Mouse (Mus musculus) stomach, embryonic 15.5 days (tissue): ENCODE measurements around the gene Fgd3. TPM values are rescaled to one million over a fixed set of nuclear protein-coding genes. Genes with fewer than 3 reads are reported as not detected.

Source experiments
- ATAC-seq: fragments of 200-750 bp; cut with Nextera tagmentation; 2 replicates; pipeline ENCODE4 v1.8.0; 2017; ENCODE audit warnings: low read depth, moderate number of reproducible peaks, moderate TSS enrichment; ENCODE audit not compliant: insufficient read depth, low FRiP score
- H3K27ac ChIP-seq: fragments of 300-500 bp; sonication (generic); 2 replicates; pipeline ENCODE4 v1.5.1; 2015; ENCODE audit warnings: mild to moderate bottlenecking, inconsistent platforms
- H3K27me3 ChIP-seq: fragments of 300-500 bp; sonication (generic); replicated peaks from 2 replicates; pipeline ENCODE4 v1.6.1; 2015; ENCODE audit warnings: inconsistent platforms
- H3K36me3 ChIP-seq: fragments of 300-500 bp; sonication (generic); 2 replicates; pipeline ENCODE4 v1.6.1; 2015; ENCODE audit warnings: inconsistent platforms
- H3K4me1 ChIP-seq: fragments of 300-500 bp; sonication (generic); 2 replicates; pipeline ENCODE4 v1.6.1; 2015; ENCODE audit warnings: inconsistent platforms
- H3K4me2 ChIP-seq: fragments of 300-500 bp; sonication (generic); 2 replicates; pipeline ENCODE4 v1.6.1; 2015; ENCODE audit warnings: mild to moderate bottlenecking, inconsistent platforms
- H3K4me3 ChIP-seq: fragments of 300-500 bp; sonication (generic); replicated peaks from 2 replicates; pipeline ENCODE4 v1.5.1; 2015; ENCODE audit warnings: inconsistent platforms
- H3K9ac ChIP-seq: fragments of 300-500 bp; sonication (generic); 2 replicates; pipeline ENCODE4 v1.6.1; 2015; ENCODE audit warnings: inconsistent platforms
- H3K9me3 ChIP-seq: fragments of 300-500 bp; sonication (generic); 2 replicates; pipeline ENCODE4 v1.6.1; 2016; ENCODE audit warnings: inconsistent platforms
- WGBS: fragments of 180-500 bp; shearing (Covaris S2); methylation state at CpG from one replicate; pipeline ENCODE4 v1.1.7; 2015; 5-methylcytosine and 5-hydroxymethylcytosine counted together
- polyA plus RNA-seq: library from polyadenylated mRNA; unstranded; fragments of >200 nt; fragmentation: Nextera tagmentation; extraction: Ambion mirVana; gene quantifications from 2 replicates; pipeline ENCODE4 v1.2.1, GENCODE M21; 2015

Fgd3 gene
- polyA plus RNA-seq, 1 experiment from 2014 or later = 0.65 TPM

DNA sequence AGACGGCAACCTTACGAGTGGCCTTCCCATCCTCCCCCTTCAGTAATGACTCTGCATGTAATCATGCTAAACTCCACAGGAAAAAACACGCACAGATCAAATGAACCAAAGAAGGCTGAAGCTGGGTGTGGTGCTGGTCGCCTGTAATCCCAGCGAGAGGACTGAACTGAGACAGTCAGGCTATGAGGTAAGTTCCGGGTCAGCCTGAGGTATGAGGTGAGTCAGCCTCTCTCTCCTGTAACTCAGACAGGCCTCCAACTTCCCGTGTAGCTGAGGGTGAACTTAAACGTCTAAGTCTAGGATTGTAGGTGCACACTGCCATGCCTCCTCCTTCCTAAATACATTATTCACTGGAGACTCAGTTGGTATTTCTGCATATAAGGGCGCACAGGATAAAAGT, 26.0 kb downstream of the Fgd3 start:
- no peak overlapping the region for H3K9ac ChIP-seq
- ATAC-seq = no peak

DNA sequence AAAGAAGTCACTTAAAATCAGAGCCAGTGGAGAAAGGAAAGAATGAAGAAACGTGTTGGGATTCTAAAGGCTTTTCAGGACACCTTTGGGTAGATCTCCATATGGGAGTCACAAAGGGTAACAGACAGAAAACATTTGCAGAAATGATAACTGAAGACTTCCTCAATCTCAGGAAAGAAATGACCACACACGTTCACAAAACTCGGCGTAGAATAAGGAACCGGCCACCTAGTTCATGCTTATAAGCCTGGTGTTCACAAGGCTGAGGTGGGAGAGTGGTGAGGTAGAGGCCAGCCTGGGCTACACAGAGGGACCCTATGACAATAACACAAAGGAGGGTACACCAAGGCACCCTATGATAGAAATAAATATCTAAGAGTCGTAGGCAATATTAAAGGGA, 28.2 kb downstream of the Fgd3 start:
- no peaks in the 10 kb centered on the region for H3K9me3 ChIP-seq
- WGBS = 88% methylated on average over 6 of the region's 6 CpGs
- no peak overlapping the region for H3K9ac ChIP-seq
- no peaks in the 10 kb centered on the region for H3K27me3 ChIP-seq
- H3K4me1 ChIP-seq = peaks cover 3% of the 10 kb centered on the region; the same call in 1 of the 2 replicates
- no peaks in the 10 kb centered on the region for H3K36me3 ChIP-seq
- H3K4me3 ChIP-seq = no peak overlapping the region
- no peak overlapping the region for H3K4me2 ChIP-seq
- no peak for ATAC-seq
- no peak overlapping the region for H3K27ac ChIP-seq

More for the DNA sequence above, 26.0 kb downstream of the Fgd3 start:
- Histone ChIP-seq H3K27ac (no peak overlapping the region), H3K27me3 (no peaks in the 10 kb centered on the region), H3K4me3 (no peak overlapping the region), H3K36me3 (no peaks in the 10 kb centered on the region), H3K4me1 (no peaks in the 10 kb centered on the region), H3K4me2 (no peak overlapping the region), H3K9me3 (no peaks in the 10 kb centered on the region)
- 71% methylated on average over 9 of the region's 9 CpGs for WGBS

DNA sequence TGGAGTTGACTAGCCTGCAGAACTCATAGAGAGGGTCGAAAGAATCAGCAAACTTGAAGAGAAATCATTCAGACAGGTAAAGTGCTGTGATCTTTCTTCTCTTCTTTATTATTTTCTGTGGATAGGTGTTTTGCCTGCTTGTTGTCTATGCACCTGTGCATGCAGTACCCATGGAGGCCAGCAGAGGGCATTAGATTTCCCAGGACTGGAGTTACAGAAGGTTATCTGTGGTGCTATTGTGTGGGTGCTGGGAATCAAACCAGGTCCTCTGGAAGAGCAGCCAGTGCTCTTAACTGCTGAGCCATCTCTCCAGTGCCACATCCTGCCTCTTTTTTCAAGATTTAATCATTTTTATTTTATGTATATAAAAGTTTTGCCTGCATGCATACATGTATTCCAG, 28.7 kb downstream of the Fgd3 start:
- ATAC-seq = no peak
- H3K9ac ChIP-seq = no peak overlapping the region
- H3K27ac ChIP-seq = no peak overlapping the region
- no peaks in the 10 kb centered on the region for H3K36me3 ChIP-seq
- no peaks in the 10 kb centered on the region for H3K27me3 ChIP-seq
- no peaks in the 10 kb centered on the region for H3K9me3 ChIP-seq
- no peak overlapping the region for H3K4me2 ChIP-seq
- WGBS = 38% methylated on average over 1 of the region's 1 CpGs
- H3K4me1 ChIP-seq = peaks cover 4% of the 10 kb centered on the region; the same call in 1 of the 2 replicates
- H3K4me3 ChIP-seq = no peak overlapping the region

DNA sequence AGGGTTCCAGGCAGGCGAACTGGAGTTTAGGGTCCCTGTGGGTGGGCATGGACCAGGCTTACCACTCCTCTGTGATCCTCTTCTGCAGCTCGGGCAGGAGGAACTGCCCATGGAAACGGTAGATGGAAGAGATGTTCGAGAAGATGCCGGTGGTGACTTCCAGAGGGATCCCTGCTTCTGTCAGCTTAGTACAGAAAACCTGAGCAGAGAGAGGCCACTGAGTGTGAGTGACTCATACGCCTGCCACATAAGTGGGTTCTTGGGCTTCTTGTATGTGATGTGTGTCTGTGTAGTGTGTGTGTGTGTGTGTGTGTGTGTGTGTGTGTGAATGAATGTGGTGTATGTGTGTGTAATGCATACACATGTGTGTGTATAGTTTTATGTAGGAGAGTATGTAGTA, 32.9 kb downstream of the Fgd3 start:
- no peak for ATAC-seq
- no peaks in the 10 kb centered on the region for H3K9me3 ChIP-seq
- no peaks in the 10 kb centered on the region for H3K27me3 ChIP-seq
- H3K4me2 ChIP-seq = no peak overlapping the region
- H3K36me3 ChIP-seq = no peaks in the 10 kb centered on the region
- peaks cover 4% of the 10 kb centered on the region; the same call in 1 of the 2 replicates for H3K4me1 ChIP-seq
- H3K9ac ChIP-seq = no peak overlapping the region
- no peak overlapping the region for H3K27ac ChIP-seq
- WGBS = 86% methylated on average over 6 of the region's 6 CpGs
- H3K4me3 ChIP-seq = no peak overlapping the region

DNA sequence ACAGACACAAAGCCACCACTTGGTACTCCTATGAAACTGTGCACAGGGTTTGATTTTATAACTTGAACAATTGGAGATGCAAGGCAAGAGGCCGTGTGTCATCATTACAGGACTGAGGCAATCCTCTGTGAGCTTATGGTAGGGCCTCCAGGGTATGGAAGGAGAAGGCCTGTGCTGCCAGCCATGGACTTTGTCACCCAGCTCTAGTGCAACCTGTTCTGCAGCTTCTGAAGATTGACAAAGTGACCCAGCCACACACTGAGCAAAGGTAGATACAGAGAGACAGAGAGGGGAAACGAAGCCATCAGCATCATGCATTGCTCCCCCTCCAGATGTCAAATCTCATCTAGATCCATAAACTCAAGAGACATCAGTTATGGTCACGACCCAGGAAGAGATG, 33.4 kb downstream of the Fgd3 start:
- Histone ChIP-seq H3K4me1 (peaks cover 4% of the 10 kb centered on the region; the same call in 1 of the 2 replicates), H3K27me3 (no peaks in the 10 kb centered on the region), H3K27ac (no peak overlapping the region), H3K4me2 (no peak overlapping the region), H3K36me3 (no peaks in the 10 kb centered on the region), H3K4me3 (no peak overlapping the region), H3K9me3 (no peaks in the 10 kb centered on the region), H3K9ac (no peak overlapping the region)
- WGBS = 62% methylated on average over 3 of the region's 3 CpGs
- ATAC-seq = peak; percentile 91

DNA sequence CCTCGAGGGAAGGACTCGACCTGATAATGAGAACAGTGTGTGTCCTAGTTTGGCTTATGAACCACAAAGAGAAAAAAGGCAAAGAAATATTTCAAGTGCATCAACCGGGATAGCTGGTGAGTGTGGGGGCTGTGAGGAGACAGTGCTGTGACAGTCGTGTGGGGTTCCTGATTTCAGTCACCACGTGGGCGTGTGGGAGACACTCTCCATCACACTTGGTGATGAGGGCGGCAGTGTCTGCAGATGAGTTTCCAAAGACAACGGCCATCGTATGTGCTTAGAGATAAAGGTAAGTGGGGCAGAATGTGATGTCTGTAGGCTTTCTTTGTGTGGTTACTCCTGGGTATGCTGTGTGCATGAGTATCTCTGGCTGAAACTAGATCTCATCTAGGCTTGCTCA, 36.4 kb downstream of the Fgd3 start:
- no peak overlapping the region for H3K4me3 ChIP-seq

DNA sequence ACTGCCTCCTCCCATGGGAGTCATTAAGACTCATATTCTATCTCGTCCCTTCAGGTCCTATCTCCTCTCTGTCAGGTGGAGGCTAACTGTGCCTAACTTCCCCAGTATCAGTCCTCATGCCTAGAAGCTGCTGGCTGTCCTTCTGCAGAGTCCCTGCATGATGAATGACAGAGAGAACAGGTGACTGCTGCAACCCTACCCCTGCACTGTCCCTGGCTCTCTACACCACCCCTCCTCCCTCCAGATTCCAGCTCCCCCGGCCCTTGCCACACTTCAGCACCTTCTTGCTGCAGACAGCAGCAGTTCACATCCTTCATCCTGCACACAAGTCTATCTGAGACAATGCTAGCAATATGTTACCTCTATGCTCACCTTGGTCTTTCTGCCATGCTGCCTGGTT, 37.9 kb downstream of the Fgd3 start:
- 43% methylated on average over 2 of the region's 2 CpGs for WGBS
- peaks cover 3% of the 10 kb centered on the region; the same call in 1 of the 2 replicates for H3K4me1 ChIP-seq
- H3K27ac ChIP-seq = no peak overlapping the region
- ATAC-seq = no peak
- H3K27me3 ChIP-seq = no peaks in the 10 kb centered on the region
- H3K36me3 ChIP-seq = no peaks in the 10 kb centered on the region
- no peak overlapping the region for H3K4me3 ChIP-seq
- H3K9ac ChIP-seq = no peak overlapping the region
- H3K4me2 ChIP-seq = no peak overlapping the region
- no peaks in the 10 kb centered on the region for H3K9me3 ChIP-seq

More for the DNA sequence above, 36.4 kb downstream of the Fgd3 start:
- Histone ChIP-seq H3K9ac (no peak overlapping the region), H3K36me3 (no peaks in the 10 kb centered on the region), H3K4me1 (peaks cover 4% of the 10 kb centered on the region; the same call in 1 of the 2 replicates), H3K4me2 (no peak overlapping the region), H3K27me3 (no peaks in the 10 kb centered on the region), H3K27ac (no peak overlapping the region), H3K9me3 (no peaks in the 10 kb centered on the region)
- 76% methylated on average over 9 of the region's 9 CpGs for WGBS
- ATAC-seq = no peak

DNA sequence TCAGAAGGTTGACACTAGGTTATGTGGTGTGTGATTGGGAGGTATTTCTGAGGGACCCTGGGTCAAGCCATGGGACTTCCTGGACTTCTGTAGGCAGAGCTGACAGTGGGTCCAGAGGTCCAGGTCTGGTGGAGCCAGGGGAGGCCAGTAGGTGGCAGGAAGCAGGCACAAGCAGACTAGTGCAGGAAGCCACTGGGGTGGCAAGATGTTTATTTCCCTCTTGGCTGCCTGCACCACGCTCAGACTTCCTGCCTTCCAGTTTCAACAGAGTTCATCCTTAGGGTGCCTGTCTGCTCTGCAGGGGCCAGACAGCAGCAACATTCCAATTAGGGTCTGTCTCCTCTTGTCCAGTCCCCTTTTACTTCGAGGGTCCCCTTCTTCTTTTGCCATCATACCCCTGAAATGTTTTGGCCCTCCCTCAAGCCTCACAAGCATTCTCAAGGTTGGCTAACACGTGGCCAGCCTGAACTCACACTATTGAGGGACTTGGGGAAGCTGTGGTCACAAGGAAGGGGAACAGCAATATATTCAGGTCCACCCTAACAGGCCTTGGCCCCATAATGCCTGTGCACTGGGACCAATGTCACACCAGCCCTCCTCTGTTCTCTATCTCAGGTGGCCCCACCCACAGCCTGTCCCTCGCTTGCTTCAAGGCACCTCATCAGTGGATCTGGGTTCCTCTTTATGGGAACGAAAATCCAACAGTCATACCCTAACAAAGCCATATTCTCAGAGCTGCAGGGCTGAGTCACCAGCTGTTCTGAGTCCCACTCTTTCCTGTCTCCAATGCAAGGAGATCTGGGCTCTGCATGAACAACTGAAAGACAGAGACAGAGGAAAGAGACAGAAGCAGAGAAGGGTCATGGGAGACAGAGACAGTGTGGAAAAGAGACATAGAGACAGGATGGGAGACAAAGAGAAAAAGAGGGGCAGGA, 48.0 kb downstream of the Fgd3 start:
- no peak overlapping the region for H3K4me2 ChIP-seq
- ATAC-seq = no peak
- no peaks in the 10 kb centered on the region for H3K27me3 ChIP-seq
- no peaks in the 10 kb centered on the region for H3K4me1 ChIP-seq
- no peak overlapping the region for H3K27ac ChIP-seq
- WGBS = 48% methylated on average over 5 of the region's 5 CpGs
- H3K9ac ChIP-seq = no peak overlapping the region
- H3K9me3 ChIP-seq = no peaks in the 10 kb centered on the region
- H3K36me3 ChIP-seq = no peaks in the 10 kb centered on the region
- H3K4me3 ChIP-seq = no peak overlapping the region

DNA sequence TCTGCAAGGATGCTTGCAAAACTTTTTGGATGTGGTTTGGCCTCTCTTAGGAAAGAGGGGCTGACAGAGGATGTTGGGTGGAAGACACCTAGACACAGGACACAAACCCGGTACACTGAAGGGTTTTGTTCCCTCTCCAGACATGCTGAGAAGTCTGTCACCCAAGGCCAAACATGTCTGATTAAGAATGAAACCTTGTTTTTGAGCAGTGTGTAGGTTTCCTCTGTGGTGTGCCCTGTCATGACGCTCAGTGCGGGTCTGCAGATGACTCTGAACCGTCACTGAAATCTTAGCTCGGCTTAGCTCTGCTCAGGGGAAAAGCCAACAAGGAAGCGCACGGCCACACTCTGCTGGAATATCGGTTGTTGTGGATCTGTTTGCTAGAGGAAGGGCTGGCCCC, 49.6 kb downstream of the Fgd3 start:
- no peaks in the 10 kb centered on the region for H3K27me3 ChIP-seq
- ATAC-seq = no peak
- H3K9me3 ChIP-seq = no peaks in the 10 kb centered on the region
- no peak overlapping the region for H3K4me2 ChIP-seq
- no peak overlapping the region for H3K4me3 ChIP-seq
- H3K9ac ChIP-seq = no peak overlapping the region
- no peaks in the 10 kb centered on the region for H3K4me1 ChIP-seq
- H3K27ac ChIP-seq = no peak overlapping the region
- WGBS = 79% methylated on average over 8 of the region's 8 CpGs
- no peaks in the 10 kb centered on the region for H3K36me3 ChIP-seq

DNA sequence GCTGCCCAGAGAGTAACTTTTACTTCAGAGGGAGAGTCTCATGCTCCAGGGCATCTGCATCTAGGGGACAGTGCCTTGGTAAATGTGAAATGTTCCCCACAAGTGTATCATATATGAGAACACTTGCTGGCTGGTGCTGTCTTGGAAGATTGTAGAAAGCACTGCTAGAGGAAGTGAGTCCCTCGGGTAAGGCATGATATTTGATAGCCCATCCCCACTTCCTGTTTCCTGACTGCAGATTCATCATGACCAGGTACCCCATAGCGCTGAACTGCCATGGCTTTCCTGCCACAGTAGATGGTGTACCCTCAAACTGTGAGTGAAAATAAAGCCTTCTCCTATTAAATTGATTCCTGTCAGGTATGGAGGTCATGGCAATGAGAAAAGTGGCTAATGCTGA, 52.5 kb downstream of the Fgd3 start:
- Histone ChIP-seq H3K9ac (no peak overlapping the region), H3K4me1 (no peaks in the 10 kb centered on the region), H3K27ac (no peak overlapping the region), H3K9me3 (no peaks in the 10 kb centered on the region), H3K36me3 (no peaks in the 10 kb centered on the region), H3K4me2 (no peak overlapping the region), H3K27me3 (no peaks in the 10 kb centered on the region), H3K4me3 (no peak overlapping the region)
- no peak for ATAC-seq
- 50% methylated on average over 2 of the region's 2 CpGs for WGBS

DNA sequence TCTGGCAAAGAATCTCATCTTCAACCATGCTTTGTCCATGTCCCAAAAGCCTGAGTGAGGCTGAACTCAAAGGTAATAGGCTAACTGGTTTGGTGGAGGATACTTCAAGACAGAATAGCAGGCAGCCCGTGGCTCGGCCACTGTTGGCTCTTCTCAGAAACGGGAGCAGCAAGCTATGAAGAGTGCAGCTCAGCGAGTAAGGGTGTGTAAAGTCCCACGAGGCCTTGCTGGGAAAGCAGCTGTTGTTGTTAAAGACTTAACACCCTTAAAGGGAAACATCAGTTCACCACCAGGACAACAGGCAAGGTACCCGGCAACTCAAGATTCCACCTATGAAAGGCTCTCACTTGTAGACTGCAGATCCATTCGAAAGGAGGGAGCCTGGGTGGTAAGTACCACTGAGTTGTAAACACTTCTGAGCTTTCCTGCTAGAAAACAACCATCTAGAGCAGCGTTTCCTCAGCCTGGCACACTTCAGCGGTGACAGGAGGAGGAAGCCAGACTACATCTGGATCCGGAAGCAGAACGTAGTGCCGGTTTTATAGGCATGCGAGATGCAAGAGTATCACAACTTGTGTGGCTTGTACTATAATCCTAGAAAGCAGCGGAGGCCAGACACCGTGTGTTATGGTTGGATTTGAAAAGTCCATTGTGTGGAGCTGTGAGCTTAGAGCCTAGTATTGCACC, 59.9 kb downstream of the Fgd3 start:
- no peak for ATAC-seq
- no peak overlapping the region for H3K4me3 ChIP-seq
- no peaks in the 10 kb centered on the region for H3K36me3 ChIP-seq
- no peaks in the 10 kb centered on the region for H3K9me3 ChIP-seq
- no peak overlapping the region for H3K27ac ChIP-seq
- H3K9ac ChIP-seq = no peak overlapping the region
- no peaks in the 10 kb centered on the region for H3K4me1 ChIP-seq
- 68% methylated on average over 15 of the region's 15 CpGs for WGBS
- no peaks in the 10 kb centered on the region for H3K27me3 ChIP-seq
- no peak overlapping the region for H3K4me2 ChIP-seq

DNA sequence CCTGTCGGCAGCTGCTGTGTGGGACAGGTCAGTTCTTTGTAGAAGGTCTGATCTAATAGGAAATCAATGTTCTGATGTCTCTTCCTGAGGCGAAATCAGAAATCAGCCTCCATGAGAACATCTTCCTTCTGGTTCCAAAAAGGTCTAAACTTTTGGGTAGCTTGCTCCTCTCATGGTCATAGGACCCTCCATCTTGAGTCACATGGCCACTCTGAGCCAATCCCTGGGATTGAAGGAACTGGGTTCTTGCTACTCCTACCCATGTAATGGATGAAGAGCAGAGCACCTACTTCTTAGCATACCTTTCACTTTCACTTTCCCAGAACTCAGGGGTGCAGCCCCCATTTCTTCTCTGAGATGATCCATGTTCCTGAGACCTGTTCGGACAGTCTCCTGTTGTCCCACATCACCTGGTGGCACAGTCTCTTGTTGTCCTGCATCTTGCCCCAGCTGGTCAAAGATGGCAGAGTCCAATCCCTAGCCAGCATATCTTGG, 62.2 kb downstream of the Fgd3 start:
- Histone ChIP-seq H3K27ac (no peak overlapping the region), H3K4me3 (no peak overlapping the region), H3K36me3 (no peaks in the 10 kb centered on the region), H3K4me1 (no peaks in the 10 kb centered on the region), H3K9me3 (no peaks in the 10 kb centered on the region), H3K27me3 (no peaks in the 10 kb centered on the region), H3K4me2 (no peak overlapping the region), H3K9ac (no peak overlapping the region)
- 65% methylated on average over 3 of the region's 3 CpGs for WGBS
- ATAC-seq = no peak
